Mouse (Mus musculus): ENCODE measurements around the gene Prdm11.

Prdm11 gene

GRCm38 (mm10) chr2:93045818-93046508 lies at the start of gene Prdm11:
Gene Prdm11 (minus strand): TSS chr2:93046167.
- DNase-seq = no peak

DNA sequence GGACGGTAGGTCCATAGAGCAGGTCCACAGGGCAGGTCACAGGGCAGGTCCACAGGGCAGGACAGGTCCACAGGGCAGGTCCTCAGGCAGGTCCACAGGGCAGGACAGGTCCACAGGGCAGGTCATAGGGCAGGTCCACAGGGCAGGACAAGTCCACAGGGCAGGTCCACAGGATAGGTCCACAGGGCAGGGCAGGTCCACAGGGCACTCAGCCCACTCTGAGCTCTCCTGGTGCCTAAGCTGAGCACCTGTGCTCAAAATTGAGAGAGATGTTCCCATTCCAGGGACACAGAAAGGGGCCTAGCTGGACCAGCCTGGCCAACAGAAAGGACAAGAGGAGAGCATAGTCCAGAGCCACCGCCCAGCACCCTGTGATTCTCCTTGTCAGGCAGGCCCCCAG lies 46.4 kb upstream of the Prdm11 start:
- DNase-seq = no peak

DNA sequence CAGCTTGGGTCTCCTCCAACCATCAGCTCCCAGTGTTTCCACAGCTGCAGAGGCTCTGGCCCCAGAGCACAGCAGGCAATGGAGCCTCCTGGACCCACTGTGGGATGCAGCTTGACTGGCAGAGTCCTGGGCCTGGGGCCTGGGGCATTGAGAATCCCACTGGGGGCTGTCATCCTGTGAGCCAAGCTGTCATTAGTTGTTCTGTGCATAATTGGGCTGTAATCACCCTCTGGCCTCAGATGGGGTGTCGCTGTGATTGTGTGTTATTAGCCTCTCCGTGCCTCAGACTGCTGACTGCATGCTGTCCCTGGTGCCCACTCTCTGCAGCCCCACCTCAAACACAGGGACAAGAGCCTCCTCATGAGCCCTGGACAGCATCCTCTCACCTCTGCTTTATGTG lies 45.7 kb upstream of the Prdm11 start:
- DNase-seq = no peak

DNA sequence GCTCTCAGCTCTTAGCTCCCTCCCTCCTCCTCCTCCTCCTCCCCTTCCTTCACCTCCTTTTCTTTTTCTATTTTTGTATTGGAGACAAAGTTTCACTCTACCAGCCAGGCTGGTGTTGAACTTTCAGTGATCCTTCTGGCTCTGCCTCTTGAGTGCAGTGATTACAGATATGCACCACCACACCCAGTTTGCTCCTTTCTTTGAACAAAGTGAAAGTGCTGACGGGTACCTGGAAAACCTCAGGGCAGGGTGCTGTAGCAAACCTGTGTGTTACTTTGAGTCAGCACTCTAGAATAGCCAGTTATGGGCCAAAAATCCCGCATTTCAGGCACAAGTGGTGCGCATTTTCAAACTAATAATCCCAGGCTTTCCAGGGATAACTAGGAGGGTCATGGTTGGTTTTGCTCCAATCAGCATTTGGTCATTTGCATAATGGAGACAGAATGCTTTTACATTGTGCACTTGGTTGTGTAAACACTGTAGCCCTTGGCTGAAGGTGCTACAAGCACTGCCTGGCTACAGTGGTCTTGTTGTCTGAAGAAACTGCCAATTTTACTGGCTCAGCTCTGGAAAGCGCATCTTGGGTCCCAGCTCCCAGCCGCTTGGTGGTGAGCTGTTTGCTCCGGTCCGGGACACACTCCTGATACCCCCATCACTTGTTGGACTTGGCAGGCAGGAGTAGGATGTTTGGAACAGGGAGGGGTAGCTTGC lies 43.6 kb upstream of the Prdm11 start:
- no peak for DNase-seq

DNA sequence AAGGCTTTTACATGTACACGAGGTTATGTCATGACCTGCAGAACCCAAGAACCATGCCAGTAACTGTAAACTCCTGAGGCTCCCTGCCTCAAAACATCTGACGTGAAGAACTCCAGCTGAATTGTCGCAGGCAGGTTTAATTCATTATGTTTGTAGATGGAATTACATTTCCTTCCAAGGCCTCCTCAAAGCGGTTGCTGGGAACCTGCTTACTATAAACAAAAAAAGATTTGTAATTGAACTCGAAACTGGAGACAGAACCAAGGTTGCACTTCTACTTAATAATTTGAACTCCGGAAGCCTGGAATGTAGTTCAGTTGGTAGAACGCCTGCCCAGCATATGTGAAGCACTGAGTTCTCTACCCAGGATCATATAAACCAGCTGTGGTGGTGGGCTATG lies 42.0 kb upstream of the Prdm11 start:
- no peak for DNase-seq

- DNase-seq = no peak
Measured at GRCm38 (mm10) chr2:93085291-93086027, 39.5 kb upstream of the Prdm11 start.

GRCm38 (mm10) chr2:93084481-93084880 lies 38.5 kb upstream of the Prdm11 start:
- no peak for DNase-seq

DNA sequence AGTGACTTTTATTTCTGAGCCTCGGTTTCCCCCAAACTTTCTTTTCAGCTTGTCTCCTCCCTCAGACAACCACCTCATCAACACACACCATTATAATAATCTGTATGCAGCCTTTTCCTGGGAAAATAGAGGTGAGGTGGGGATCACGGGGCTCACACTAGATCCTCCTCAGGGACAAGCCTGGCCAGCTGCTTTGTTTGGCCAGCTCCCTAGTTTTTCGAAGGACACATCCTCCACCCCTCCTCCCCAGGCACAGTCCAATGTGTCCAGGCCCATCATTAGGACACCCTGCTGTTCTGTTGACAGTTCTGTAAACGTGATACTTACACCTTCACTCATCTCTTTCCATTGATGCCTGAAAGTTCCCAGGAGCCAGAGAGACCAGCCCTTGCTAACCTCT lies 37.4 kb upstream of the Prdm11 start:
- DNase-seq = no peak

DNA sequence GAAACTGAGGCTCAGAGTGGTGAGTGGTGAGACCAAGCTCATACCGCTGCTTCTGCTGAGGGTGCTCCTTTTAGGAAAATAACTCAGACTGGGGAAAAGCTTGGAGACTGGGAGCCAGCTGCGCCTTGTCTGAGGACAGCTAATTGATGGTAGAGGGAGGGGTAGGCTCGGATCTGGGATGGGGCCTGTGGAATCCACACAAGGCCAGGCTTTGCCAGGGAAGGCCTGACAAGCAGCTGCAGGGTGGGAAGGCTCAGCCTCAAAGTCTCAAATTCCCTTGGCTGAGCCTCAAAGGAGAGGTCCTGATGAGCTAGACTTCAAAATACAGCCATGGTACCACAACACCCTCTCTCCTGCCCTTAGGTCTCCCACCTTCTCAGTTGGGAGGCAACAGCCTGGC lies 36.9 kb upstream of the Prdm11 start:
- no peak for DNase-seq

DNA sequence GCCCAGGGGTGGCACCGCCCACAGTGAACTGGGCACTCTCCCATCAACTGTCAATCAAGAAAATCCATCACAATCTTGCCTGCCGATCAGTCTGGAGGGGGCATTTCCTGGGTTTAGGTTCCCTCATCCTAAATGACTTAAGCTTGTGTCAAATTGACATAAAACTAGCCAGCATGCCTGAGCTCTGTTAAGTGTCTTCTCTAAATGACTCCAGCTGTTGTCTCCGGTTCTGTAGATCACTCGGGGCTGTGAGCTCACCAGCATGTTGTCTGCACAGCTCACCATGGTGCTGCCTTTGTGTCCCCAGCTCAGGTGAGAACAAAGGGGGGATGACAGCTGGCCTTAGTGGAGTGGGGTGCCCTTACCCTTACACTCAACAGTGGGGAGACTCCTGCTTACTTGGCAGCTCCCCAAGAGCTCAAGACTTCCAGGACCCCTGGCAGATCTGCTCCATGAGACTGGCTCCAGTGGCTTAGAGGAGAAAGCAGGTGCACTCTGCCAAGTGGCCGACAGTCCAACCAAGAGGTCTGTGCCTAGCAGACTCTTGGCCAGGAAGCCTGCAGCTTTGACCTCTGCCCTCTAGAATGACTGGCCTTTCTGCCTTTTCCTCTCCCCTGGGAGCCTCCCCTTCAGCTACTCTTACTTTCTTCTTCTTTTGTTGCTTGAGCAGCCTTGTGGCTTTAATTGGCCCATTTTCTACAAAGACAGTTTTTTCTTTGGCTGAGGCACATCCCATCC lies 35.1 kb upstream of the Prdm11 start:
- peak; percentile 26 for DNase-seq

GRCm38 (mm10) chr2:93079394-93079793 lies 33.4 kb upstream of the Prdm11 start:
- DNase-seq = no peak

DNA sequence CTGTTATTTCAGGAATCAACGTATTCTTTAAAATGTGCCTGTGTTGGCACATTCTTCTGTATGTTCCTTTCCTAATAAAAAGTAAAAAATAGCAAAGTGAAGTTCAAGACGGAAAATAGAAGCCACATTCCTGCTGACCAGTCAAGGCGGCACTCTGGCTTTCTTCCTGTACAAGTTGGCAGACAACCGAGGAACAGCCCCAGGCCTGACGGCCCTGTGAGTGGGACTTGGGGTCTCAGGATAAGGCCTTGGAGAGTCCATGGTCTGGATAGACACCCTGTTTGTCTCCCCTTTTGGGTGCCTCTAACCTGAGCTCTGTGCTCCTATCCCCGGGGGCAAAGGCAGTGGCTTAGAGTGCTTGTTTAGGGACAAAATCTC lies 30.6 kb upstream of the Prdm11 start:
- DNase-seq = no peak

DNA sequence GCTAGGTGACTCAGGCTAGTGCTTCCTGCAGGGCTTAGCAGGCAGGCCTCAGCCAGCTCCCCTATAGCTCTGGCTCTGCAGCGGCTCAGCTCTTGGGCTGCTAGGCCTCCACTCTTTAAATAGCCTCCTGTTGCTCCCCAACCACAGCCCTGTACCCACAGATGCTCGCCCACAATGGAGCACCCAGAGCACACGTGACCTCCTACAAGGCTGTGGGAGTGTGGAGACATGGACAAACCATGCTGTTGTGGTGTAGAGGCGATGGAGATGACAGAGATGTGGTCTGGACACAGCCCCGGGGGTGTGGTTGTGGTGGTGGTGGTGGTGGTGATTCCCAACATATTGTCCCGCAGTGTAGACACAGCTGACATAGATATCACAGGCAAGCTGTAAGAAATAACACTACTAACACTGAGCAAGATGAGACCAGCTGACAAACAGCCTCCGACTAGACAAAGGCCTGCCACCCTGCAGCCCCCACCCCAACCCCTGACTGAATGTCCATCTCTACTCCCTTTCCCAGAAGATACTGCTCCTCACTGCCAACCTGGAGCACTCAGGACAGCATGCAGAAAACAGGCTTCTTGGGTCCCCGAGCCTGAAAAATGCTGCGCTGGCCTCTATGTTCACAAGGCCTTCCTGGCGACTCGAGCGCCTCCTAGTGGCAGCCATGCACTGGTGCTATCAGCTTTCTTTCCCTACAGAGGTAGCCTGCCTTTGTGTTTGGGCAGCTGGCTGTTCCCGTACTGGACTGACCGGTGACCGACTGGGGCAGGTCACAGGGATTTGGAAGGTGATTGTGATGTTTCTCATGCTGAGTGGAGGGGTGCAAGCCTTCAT lies 30.0 kb upstream of the Prdm11 start:
- peak; percentile 34 for DNase-seq

- peak; percentile 66 for DNase-seq
Measured at GRCm38 (mm10) chr2:93071656-93072055, 25.7 kb upstream of the Prdm11 start.

DNA sequence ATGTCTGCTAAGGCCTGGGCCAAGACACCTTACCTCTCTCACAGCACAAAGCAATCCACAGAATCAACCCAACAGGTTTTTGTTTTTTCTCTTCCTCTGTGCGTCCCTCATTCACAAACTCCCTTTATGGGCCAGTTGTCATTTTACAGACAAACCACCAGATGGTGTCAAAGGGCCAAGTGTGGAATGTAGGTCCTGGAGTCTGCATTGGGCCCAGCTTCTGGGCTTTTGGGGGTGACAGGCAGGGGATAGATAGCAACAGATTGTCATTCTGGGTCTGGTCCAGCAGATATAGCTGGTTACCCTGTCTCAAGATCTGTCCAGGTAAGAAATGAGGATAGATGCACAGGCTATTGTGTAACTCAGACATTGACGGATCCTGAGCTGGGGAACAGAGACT lies 23.0 kb upstream of the Prdm11 start:
- peak; percentile 21 for DNase-seq

DNA sequence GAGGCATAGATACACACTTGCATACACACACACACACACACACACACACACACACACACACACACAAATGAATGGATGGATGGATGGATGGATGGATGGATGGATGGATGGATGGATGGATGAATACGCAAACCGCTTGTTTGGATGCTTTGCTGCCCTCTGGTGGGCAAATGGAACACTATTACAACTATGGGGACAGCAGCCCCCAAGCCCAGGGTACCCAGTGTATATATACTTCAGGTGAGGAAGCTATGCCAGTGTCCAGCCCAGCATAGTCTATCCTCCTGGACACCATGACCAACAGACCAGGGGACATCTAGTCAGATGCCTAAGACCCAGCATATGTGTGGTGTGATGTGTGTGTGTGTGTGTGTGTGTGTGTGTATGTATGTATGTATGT lies 17.4 kb upstream of the Prdm11 start:
- DNase-seq = peak; percentile 59

DNA sequence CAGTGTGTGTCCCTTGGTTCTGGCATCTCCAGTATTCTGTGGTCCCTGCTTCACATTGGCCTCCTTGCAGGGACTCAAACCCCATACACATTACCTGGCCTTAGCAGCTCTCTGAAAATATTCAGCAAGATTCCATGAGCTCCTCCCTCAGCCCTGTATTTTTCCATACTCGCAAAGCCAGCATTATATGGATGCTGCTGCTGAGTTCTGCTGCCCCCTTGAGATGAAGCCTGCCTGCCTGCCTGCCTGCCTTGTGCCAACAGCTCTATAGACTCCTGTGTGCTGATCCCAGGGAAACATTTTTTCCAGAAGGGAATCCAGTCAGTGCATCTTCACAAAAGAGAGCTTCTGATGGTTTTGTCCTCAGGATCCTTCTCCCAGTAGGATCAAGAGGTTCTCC lies 5.9 kb upstream of the Prdm11 start:
- DNase-seq = no peak

- no peak for DNase-seq
Measured at GRCm38 (mm10) chr2:93048601-93049323, 2.8 kb upstream of the Prdm11 start.

DNA sequence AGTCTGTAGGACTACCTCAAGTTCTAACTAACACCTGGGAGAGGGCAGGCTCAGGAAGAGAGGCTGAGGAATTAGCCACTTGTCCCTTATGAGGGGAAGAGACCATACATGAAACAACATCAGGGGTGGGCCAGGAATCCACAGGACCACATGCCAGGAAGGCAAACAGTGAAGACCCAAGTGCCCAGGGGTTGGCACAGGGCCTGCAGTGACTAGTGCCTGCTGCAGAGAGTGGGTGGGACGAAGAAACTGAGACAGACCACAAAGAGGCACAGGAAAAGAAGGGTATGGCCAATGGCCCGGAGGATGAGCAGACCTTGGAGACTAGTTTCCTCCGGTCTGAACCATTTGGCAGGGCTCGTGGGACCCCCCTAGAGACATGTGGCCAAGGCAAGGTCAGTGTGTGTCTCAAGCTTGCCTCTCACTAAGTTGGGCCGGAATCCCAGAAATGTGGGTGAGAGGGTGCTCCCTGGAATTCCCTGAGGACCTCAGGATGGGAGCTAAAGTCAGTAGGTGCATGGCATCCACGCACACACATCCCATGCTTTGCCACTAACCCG lies 1.6 kb upstream of the Prdm11 start:
- no peak for DNase-seq

- no peak for DNase-seq
Measured at GRCm38 (mm10) chr2:93047036-93047435, 1.1 kb upstream of the Prdm11 start.

GRCm38 (mm10) chr2:93046509-93046835 lies 505 bp upstream of the Prdm11 start:
- peak; percentile 56 for DNase-seq
